Mouse (Mus musculus) thymus, postnatal 25 days (tissue): ENCODE measurements around the gene Cyp2c29.
"Not testable (repeated sequence)": the region's sequence is repeated elsewhere in the genome, so short reads cannot be mapped to it uniquely, and the experiment has no call there.

Experiments used
- DNase-seq: peaks from one replicate; pipeline ENCODE4 v3.0.0; 2022

Gene Cyp2c29

DNA sequence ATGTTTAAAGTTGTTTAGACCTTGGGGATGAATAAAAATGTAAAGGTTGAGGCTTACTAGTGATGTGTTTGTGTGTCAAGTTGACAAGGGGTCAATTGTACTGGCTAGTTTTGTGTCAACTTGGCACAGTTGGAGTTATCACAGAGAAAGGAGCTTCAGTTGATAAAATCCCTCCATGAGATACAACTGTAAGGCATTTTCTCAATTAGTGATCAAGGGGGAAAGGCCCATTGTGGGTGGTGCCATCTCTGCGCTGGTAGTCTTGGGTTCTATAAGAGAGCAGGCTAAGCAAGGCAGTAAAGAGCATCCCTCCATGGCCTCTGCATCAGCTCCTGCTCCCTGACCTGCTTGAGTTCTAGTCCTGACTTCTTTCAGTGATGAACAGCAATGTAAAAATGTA, at the start of gene Cyp2c29:
TSS of gene Cyp2c29 (plus strand) at position 301 of the 400 bp plus-strand sequence.
- not testable (repeated sequence) for DNase-seq

DNA sequence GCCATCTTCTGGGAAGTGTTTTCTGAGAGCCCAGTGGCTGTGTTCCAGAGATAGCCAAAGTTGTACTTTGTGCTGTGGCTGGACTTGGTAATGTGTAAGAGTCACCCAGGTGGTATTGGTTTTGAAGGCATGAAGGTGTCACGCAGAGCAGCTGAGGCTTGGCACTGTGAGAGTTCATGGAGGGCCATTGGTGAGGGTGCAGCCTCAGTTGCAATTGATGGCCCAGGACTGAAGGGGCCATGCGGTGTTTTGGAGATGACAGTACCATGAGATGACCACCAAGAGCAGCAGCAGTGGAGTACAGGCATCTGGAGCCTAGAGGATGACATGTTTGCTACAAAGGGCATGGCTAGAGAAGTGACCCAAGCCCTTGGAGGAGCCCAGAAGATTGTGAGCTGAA, 2.2 kb upstream of the Cyp2c29 start:
- DNase-seq: not testable (repeated sequence)

DNA sequence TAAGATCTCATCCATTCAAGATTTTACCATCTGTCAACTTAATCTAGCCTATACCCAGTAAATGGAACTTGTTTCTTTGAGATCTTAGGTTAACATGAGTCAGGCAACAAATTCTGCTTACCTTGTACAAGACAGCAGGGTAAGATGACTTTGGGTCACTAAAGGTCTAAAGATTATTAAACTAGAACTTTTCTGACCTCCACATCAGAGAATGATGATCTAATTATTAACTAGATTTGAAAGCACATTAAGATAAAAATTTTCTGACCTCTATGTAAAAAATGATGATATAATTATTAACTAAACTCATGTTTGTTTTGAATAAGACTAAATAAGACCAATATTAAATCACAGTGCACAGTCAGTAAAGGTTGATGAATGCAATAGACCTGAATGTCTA, 13.6 kb downstream of the Cyp2c29 start:
- no peak for DNase-seq

DNA sequence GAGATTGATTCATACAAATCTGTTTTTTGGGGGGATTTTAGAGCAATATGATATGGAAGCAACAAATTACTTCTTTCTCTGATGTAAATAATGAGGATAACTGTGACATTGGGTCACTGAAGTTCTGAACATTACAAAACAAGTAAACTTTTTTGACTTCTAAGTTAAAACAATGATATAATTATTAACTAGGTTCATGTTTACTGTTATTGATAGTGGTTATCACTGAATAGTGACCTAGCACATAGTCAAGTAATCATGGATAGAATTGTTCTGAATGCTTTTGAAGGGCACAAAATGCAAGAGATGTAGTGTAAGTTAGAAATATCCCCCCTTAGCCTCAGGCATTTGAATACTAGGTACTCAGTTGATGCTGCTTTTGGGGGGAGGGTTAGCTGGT, 16.4 kb downstream of the Cyp2c29 start:
- DNase-seq: no peak

DNA sequence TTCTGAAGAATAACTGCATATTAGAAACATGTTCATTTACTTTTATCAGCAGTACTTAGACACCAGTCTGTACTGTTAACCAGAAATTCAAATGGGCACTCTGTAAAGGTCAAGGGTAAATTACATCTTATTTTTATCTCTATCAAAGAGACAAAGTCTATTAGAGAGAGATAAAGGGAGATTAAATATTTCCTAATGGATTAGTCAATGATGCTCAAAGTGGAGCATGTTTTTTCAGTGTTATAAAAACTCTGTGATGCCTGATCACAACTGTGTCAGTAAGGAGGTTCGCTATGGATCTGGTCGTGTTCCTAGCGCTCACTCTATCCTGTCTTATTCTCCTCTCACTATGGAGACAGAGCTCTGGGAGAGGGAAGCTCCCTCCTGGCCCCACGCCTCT, 17.6 kb downstream of the Cyp2c29 start:
- no peak for DNase-seq

DNA sequence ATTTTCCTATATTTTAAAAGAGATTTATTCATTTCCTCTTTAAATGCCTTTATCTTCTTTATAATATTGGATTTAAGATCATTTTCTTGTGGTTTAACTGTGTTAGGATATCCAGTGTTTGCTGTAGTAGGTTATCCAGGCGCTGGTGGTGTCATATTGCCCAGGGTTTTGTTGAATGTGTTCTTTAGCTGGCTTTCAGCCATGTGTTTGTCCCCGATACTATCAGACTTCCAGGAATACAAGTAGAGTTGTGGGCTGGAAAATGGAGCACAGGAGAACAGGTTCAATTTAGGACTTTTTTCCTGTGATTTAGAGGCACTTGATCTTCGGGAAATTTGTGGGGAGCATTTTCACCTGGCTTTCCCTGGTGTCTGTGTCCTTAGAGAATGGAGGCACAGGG, 19.8 kb downstream of the Cyp2c29 start:
- no peak for DNase-seq
